Mouse (Mus musculus): ENCODE measurements around the gene Slx4ip. TPM values are rescaled to one million over a fixed set of nuclear protein-coding genes. Genes with fewer than 3 reads are reported as not detected.

Gene Slx4ip
- polyA plus RNA-seq, 1 experiment from 2014 or later: 13.8 TPM

Other genes starting within 250 kb of the Slx4ip start
- 125 and 138 TPM in 2 replicates for gene Snap25, start 177.8 kb upstream of the Slx4ip start, polyA plus RNA-seq (2014; fragmentation: Nextera tagmentation; extraction: Ambion mirVana)
- gene AL731706.2, start 5.5 kb upstream of the Slx4ip start, polyA plus RNA-seq (2014; fragmentation: Nextera tagmentation; extraction: Ambion mirVana): 20.3 and 29.9 TPM in 2 replicates
- gene AL731706.1, start 171 bp downstream of the Slx4ip start, polyA plus RNA-seq (2014; fragmentation: Nextera tagmentation; extraction: Ambion mirVana): 15.3 and 22.4 TPM in 2 replicates
- 10.5 and 13.8 TPM in 2 replicates for gene Mkks, start 171 bp downstream of the Slx4ip start, polyA plus RNA-seq (2014; fragmentation: Nextera tagmentation; extraction: Ambion mirVana)
- 9.5 and 18.4 TPM in 2 replicates for gene Jag1, start 225.4 kb downstream of the Slx4ip start, polyA plus RNA-seq (2014; fragmentation: Nextera tagmentation; extraction: Ambion mirVana)